Mouse (Mus musculus) neural tube, embryonic 12.5 days (tissue): ENCODE results near the gene Ezh1. TPM values are rescaled to one million over a fixed set of nuclear protein-coding genes. Genes with fewer than 3 reads are reported as not detected.
A peak's percentile ranks its signal among the peaks of the same experiment; 100 is the strongest.

Experiments used
- ATAC-seq: fragments of 200-750 bp; cut with Nextera tagmentation; 2 replicates; pipeline ENCODE4 v1.8.0; 2017; ENCODE audit warnings: low read depth, mild to moderate bottlenecking, moderate TSS enrichment, moderate library complexity; ENCODE audit not compliant: low FRiP score
- H3K27ac ChIP-seq: fragments of 300-500 bp; sonication (generic); 2 replicates; pipeline ENCODE4 v1.5.1; 2016
- H3K27me3 ChIP-seq: fragments of 300-500 bp; sonication (generic); replicated peaks from 2 replicates; pipeline ENCODE4 v1.6.1; 2016; ENCODE audit warnings: mild to moderate bottlenecking
- H3K36me3 ChIP-seq: fragments of 300-500 bp; sonication (generic); 2 replicates; pipeline ENCODE4 v1.6.1; 2016; ENCODE audit warnings: mild to moderate bottlenecking
- H3K4me1 ChIP-seq: fragments of 300-500 bp; sonication (generic); 2 replicates; pipeline ENCODE4 v1.6.1; 2016
- H3K4me2 ChIP-seq: fragments of 300-500 bp; sonication (generic); replicated peaks from 2 replicates; pipeline ENCODE4 v1.6.1; 2016; ENCODE audit warnings: mild to moderate bottlenecking
- H3K4me3 ChIP-seq: fragments of 300-500 bp; sonication (generic); 2 replicates; pipeline ENCODE4 v1.5.1; 2016
- H3K9ac ChIP-seq: fragments of 300-500 bp; sonication (generic); 2 replicates; pipeline ENCODE4 v1.6.1; 2016; ENCODE audit warnings: mild to moderate bottlenecking
- H3K9me3 ChIP-seq: fragments of 300-500 bp; sonication (generic); 2 replicates; pipeline ENCODE4 v1.6.1; 2016; ENCODE audit warnings: mild to moderate bottlenecking
- WGBS: fragments of 180-500 bp; shearing (Covaris S2); methylation state at CpG from one replicate; pipeline ENCODE4 v1.1.7; 2016; 5-methylcytosine and 5-hydroxymethylcytosine counted together
- polyA plus RNA-seq: library from polyadenylated mRNA; unstranded; fragments of >200 nt; fragmentation: Nextera tagmentation; extraction: Ambion mirVana; gene quantifications from 2 replicates; pipeline ENCODE4 v1.2.1, GENCODE M21; 2016

The Ezh1 gene
- polyA plus RNA-seq, 1 experiment from 2014 or later: 14.3 TPM

GRCm38 (mm10) chr11:101175636-101176116 is 50.6 kb downstream of the Ezh1 start:
- no peak overlapping the region for H3K27ac ChIP-seq
- H3K27me3 ChIP-seq: peaks cover 61% of the 10 kb centered on the region
- ATAC-seq: no peak
- H3K4me2 ChIP-seq: peak overlapping the region; percentile 70
- peaks cover 47% of the 10 kb centered on the region for H3K4me1 ChIP-seq
- H3K9me3 ChIP-seq: no peaks in the 10 kb centered on the region
- H3K9ac ChIP-seq: peak overlapping the region; percentile 47; the same call in 1 of the 2 replicates
- H3K4me3 ChIP-seq: peak overlapping the region; percentile 31
- WGBS: 9% methylated on average over 11 of the region's 11 CpGs
- no peaks in the 10 kb centered on the region for H3K36me3 ChIP-seq

- Histone ChIP-seq H3K36me3 (no peaks in the 10 kb centered on the region), H3K4me2 (peak within 1 kb of the TSS; percentile 70), H3K4me1 (peaks cover 53% of the 10 kb centered on the region), H3K9me3 (no peaks in the 10 kb centered on the region), H3K27me3 (peaks cover 64% of the 10 kb centered on the region), H3K9ac (peak within 1 kb of the TSS; percentile 48), H3K4me3 (peak within 1 kb of the TSS; percentile 31), H3K27ac (no peak within 1 kb of the TSS)
- ATAC-seq: no peak
- WGBS: 20% methylated on average over 14 of the region's 14 CpGs
Measured at GRCm38 (mm10) chr11:101174851-101175628, 51.2 kb downstream of the Ezh1 start, which contains the start of gene Ccr10. TSS of gene Ccr10 (minus strand) at chr11:101175443.

DNA sequence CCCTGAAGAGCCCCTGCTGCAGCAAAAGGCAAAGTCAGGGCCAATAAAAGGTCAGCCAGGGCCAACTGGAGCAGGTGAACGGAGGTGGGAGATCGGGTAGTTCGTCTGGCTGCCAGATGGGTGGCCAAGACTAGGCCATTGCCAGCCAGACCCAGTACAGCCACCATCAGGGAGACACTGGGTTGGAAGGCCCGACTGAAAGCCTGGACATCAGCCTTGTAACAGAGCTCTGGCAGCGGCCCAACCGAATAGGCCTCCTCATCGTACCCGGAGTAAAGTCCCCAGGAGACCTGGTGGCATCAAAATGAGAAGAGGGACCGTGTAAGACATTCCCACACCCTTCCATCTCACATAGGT is 51.9 kb downstream of the Ezh1 start:
- Histone ChIP-seq H3K27ac (no peak overlapping the region), H3K27me3 (peaks cover 70% of the 10 kb centered on the region), H3K4me1 (peaks cover 60% of the 10 kb centered on the region), H3K4me2 (peak overlapping the region; percentile 70), H3K36me3 (no peaks in the 10 kb centered on the region), H3K9me3 (no peaks in the 10 kb centered on the region), H3K4me3 (peak overlapping the region; percentile 27; the same call in 1 of the 2 replicates), H3K9ac (peak overlapping the region; percentile 48)
- no peak for ATAC-seq
- WGBS: 21% methylated on average over 9 of the region's 9 CpGs

DNA sequence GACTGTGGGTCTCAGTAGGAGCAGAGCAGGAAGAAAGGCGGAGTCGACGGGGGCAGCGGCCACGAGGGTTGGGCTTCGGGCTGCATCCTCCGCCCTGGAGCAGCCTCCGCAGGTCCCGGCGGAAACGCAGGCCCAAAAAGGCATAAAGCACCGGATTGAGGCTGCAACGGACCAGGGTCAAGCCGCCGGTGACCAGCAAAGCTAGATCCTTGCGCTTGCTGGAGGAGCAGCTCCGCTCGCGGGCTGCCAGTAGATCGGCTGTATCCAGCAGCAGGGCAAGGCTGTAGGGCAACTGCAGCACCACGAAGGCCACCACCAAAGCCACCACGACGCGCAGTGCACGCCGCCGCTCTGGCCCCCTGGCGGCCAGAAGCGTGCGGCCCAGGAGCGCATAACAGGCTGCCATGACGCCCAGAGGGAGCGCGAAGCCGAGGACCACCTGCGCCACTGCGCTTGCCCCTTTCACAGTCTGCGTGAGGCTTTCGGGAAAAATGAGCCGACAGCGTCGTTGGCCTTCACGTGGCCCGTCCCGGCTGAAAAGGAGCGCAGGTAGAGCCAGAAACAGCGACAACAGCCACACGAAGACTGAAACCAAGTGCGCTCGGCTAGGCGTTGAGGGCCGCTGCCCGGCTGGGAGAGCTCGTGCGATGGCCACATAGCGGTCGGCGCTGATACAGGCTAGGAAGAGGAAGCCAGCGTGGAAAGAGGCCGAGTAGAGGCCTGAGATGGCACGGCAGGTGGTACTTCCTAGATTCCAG is 52.5 kb downstream of the Ezh1 start:
- peak overlapping the region; percentile 48 for H3K9ac ChIP-seq
- H3K9me3 ChIP-seq: no peaks in the 10 kb centered on the region
- H3K4me3 ChIP-seq: peak overlapping the region; percentile 27
- ATAC-seq: peak; percentile 52
- H3K27ac ChIP-seq: no peak overlapping the region
- peak overlapping the region; percentile 70 for H3K4me2 ChIP-seq
- H3K36me3 ChIP-seq: no peaks in the 10 kb centered on the region
- H3K4me1 ChIP-seq: peaks cover 66% of the 10 kb centered on the region
- WGBS: 1% methylated on average over 61 of the region's 61 CpGs
- peaks cover 71% of the 10 kb centered on the region for H3K27me3 ChIP-seq

- H3K4me3 ChIP-seq: no peak overlapping the region
- H3K36me3 ChIP-seq: no peaks in the 10 kb centered on the region
- peaks cover 63% of the 10 kb centered on the region for H3K4me1 ChIP-seq
- H3K27me3 ChIP-seq: peaks cover 71% of the 10 kb centered on the region
- no peak overlapping the region for H3K27ac ChIP-seq
- H3K9me3 ChIP-seq: no peaks in the 10 kb centered on the region
- WGBS: 5% methylated on average over 11 of the region's 11 CpGs
- H3K4me2 ChIP-seq: peak overlapping the region; percentile 70
- ATAC-seq: no peak
- no peak overlapping the region for H3K9ac ChIP-seq
Measured at GRCm38 (mm10) chr11:101173112-101173511, 53.2 kb downstream of the Ezh1 start.

DNA sequence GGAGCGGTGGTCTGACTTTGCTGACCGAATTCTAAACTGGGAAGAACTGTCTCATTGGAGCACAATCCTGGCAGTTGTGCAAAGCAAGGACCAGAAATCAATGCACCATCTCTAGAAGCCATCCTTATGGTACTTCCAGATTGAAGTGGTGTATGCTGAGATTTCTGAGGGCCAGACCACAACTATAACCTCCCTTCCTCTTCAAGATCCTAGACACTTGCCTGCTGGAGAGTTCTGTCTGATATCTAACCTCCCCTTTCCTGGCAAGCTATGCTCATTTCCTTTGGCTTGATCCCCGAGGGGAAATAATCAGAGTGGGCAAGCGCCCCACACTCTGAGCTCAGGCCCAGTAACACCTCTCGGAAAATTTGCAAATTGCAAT is 53.8 kb downstream of the Ezh1 start:
- WGBS: 14% methylated on average over 5 of the region's 5 CpGs
- 0 out of 2 replicates have a peak overlapping the region, but pooled peaks have one; percentile 33 for H3K9ac ChIP-seq
- peaks cover 71% of the 10 kb centered on the region for H3K27me3 ChIP-seq
- H3K4me1 ChIP-seq: peaks cover 59% of the 10 kb centered on the region
- H3K9me3 ChIP-seq: no peaks in the 10 kb centered on the region
- H3K4me3 ChIP-seq: peak overlapping the region; percentile 43
- ATAC-seq: no peak
- peaks cover 4% of the 10 kb centered on the region for H3K36me3 ChIP-seq
- H3K27ac ChIP-seq: no peak overlapping the region
- H3K4me2 ChIP-seq: peak overlapping the region; percentile 86

DNA sequence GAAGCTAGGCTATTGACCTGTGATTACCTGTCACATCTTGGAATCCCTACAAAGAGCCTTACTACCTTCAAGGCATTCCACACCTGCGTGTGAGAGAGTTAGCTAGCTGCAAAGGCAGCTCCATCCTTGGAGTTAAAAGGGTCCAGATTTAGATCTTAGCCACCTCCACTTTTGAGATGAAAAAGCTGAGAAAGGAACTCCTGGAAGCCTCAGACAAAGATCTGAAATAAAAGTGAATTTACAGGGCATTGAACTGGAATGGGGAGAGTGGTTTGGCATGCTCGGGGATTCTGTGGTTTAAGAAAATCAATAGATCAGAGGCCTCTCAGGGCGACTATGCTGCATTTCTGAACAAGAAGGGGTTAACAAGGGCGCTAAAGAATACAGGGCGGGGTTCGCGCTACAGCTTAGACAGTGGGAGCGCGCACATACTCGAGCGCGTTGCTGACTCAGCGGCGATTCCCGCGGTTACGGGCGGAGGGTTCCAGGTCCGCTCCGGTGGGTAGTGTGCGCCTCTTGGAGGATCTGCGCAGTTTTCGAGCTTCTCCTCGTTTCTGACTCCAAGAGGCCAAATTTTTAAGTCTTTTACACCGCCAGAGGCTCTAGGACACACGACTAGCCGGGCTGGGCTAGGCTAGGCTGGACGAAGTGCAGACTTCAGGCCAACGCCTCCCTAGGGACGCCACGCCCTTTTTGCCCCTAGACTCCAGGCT is 54.4 kb downstream of the Ezh1 start:
- Histone ChIP-seq H3K9ac (0 out of 2 replicates have a peak overlapping the region, but pooled peaks have one; percentile 33), H3K27ac (peak overlapping the region; percentile 51; the same call in 1 of the 2 replicates), H3K4me2 (peak overlapping the region; percentile 86), H3K36me3 (peaks cover 10% of the 10 kb centered on the region), H3K27me3 (peaks cover 71% of the 10 kb centered on the region), H3K9me3 (no peaks in the 10 kb centered on the region), H3K4me3 (peak overlapping the region; percentile 43), H3K4me1 (peaks cover 59% of the 10 kb centered on the region)
- peak; percentile 42 for ATAC-seq
- WGBS: under 1% methylated on average over 31 of the region's 31 CpGs

DNA sequence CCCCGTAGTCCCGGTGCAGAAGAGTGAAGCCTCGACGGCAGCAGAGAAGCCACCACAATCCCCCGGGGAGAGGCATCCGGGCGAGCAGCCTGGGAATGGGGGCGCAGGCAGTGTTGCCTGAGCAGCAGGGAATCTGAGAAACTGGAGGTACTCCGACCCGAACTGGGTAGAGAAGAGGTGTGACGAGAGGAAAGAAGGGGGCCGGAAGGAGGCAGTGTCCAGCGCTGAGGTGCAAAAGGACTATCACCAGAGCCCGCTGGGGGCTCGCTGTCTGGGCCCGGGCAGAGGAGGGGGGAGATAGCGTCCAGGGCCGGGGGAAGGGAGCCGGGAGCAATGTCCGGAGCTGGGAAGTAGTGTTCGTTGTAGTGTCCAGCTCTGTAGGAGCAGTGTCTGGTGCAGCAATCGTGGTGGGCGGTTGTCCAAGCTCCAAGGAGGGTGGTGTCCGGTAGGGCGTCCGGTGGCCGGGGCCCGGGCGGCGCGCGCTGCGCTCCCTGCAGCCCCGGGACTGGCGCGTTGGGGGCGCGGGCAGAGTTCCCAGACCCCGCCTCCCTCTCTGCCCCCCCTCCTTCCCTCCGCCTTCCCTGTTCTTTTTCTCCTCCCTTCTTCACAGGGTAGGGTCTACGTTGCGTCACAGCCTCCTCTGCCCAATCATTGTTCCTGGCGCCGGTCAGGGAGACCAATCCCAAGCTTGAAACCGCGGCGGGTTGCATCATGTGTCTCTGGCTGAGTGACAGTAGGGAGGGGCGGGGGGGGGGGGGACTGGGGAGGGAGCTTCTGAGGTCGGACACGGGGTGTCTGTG is 55.3 kb downstream of the Ezh1 start, which contains the start of gene Plekhh3:
Gene Plekhh3 (minus strand): TSS at position 541 of the 800 bp plus-strand sequence.
- Histone ChIP-seq H3K4me1 (peaks cover 50% of the 10 kb centered on the region), H3K27me3 (peaks cover 71% of the 10 kb centered on the region), H3K4me3 (peak within 1 kb of the TSS; percentile 67), H3K36me3 (peaks cover 11% of the 10 kb centered on the region), H3K4me2 (peak within 1 kb of the TSS; percentile 86), H3K9me3 (no peaks in the 10 kb centered on the region), H3K9ac (peak within 1 kb of the TSS; percentile 66), H3K27ac (peak within 1 kb of the TSS; percentile 51; the same call in 1 of the 2 replicates)
- ATAC-seq: peak; percentile 95
- WGBS: under 1% methylated on average over 49 of the region's 50 CpGs

DNA sequence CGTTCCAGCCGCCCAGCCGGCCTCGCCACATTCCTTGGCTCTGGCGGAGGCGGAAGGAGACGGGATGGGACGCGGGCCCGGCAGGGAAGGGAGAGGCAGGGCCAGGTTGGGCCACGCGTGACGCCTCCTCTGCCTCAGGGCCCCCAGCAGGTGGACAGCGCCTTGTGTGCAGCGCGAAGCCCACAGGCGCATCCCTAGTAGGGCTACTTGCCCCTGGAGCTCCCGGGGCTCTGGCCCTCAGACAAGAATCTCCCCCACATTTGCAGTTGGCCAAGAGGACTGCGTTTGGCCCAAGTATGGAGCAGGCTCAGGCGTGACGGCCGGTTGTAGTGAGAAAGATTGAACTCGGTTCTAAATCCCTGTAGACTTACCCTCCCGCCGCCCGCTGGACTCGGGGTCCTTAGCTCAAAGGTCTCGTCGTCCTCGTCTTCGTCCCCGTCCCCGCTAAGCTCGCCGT is 55.9 kb downstream of the Ezh1 start, which contains the start of gene Cntnap1:
Gene Cntnap1 (plus strand): TSS at position 170 of the 457 bp plus-strand sequence.
- H3K4me1 ChIP-seq: peaks cover 49% of the 10 kb centered on the region
- H3K9me3 ChIP-seq: no peaks in the 10 kb centered on the region
- ATAC-seq: no peak
- H3K27me3 ChIP-seq: peaks cover 73% of the 10 kb centered on the region
- H3K36me3 ChIP-seq: peaks cover 11% of the 10 kb centered on the region
- peak within 1 kb of the TSS; percentile 66 for H3K9ac ChIP-seq
- 0 out of 2 replicates have a peak within 1 kb of the TSS, but pooled peaks have one; percentile 10 for H3K27ac ChIP-seq
- peak within 1 kb of the TSS; percentile 67 for H3K4me3 ChIP-seq
- under 1% methylated on average over 35 of the region's 35 CpGs for WGBS
- H3K4me2 ChIP-seq: peak within 1 kb of the TSS; percentile 86

DNA sequence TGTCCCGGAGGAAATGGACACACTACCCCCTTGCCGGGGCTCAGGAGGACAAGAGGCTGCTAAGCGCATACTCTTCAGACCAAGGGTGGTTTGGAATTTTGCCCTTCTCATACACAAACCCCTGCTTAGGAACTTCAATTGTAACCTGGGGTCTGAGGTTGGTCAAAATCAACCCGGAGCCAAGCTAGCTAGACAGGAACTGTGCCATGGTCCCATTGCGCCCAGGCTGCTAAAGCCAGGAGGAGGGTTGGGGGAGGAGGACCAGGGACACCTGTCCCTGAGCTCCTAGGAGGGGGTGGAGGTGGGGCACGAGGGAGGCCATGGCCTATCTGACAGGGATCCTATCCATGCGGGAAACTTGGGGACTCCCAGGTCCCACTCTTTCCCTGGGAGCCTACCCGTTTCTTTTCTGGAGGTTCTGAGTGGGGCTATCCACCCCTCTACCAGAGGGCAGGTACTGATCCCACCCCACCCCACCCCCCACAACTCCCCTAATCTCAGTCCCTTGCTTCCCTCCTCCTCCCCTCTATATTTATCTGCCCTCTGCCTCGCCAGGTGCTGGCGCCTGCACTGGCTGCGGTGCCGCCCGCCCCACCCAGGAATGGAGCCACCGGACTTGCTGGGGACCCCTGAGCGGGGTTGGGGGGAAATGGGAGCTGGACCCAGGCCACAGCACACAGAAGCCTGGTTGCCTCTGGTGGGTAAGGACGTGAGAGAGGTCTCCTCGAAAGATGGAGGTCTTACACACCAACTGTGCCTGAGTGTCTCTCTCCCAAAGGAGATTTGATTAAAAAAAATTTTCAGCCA is 56.8 kb downstream of the Ezh1 start:
- Histone ChIP-seq H3K27me3 (peaks cover 73% of the 10 kb centered on the region), H3K4me3 (peak overlapping the region; percentile 67), H3K27ac (no peak overlapping the region), H3K4me1 (peaks cover 48% of the 10 kb centered on the region), H3K36me3 (peaks cover 11% of the 10 kb centered on the region), H3K4me2 (peak overlapping the region; percentile 86), H3K9ac (peak overlapping the region; percentile 66), H3K9me3 (no peaks in the 10 kb centered on the region)
- WGBS: 11% methylated on average over 17 of the region's 17 CpGs
- no peak for ATAC-seq
